Mouse (Mus musculus) lung, postnatal 0 days (tissue): ENCODE measurements at regions not wholly inside any gene's neighbourhood (a gene's known extent, or its start where the extent isn't known, plus 50 kb on each side); places are given as distances from the start of the nearest gene placed in this dataset.

Experiments used
- CTCF ChIP-seq: IDR thresholded peaks from 2 replicates; pipeline ENCODE4 v1.5.1; 2016; ENCODE audit warnings: antibody characterized with exemption, mild to moderate bottlenecking
- EP300 ChIP-seq: IDR thresholded peaks from 2 replicates; pipeline ENCODE4 v1.6.1; 2016; ENCODE audit warnings: antibody characterized with exemption, mild to moderate bottlenecking, control low read depth

GRCm38 (mm10) chr2:129958120-129958519 is 54.0 kb upstream of the Tgm3 start:
- TF ChIP-seq EP300 (no peak), CTCF (no peak)
